Mouse (Mus musculus): ENCODE results near the gene Rnf113a1. TPM values are rescaled to one million over a fixed set of nuclear protein-coding genes. Genes with fewer than 3 reads are reported as not detected.
"Not testable (repeated sequence)": the region's sequence is repeated elsewhere in the genome, so short reads cannot be mapped to it uniquely, and the experiment has no call there.

Gene Rnf113a1
- total RNA-seq (2021) = 1 to 10 TPM; 7.3 to 8.4 TPM
- long read RNA-seq, transcript Rnf113a1-201 (1 exons, 1,223 nt) = major isoform, 7 of 7 reads
- long read RNA-seq, partial matches to known transcripts = 0 of 7 reads
- long read RNA-seq, other reads (novel, unspliced or antisense) = 0 of 7 reads

- peak; percentile 74 to 85 for DNase-seq (ENCODE audit: low spot score in 2 of 2)
Measured at GRCm38 (mm10) chrX:37191105-37191743, at the start of gene Rnf113a1, which contains the start of gene Ndufa1. Rnf113a1 (plus strand) TSS chrX:37191245. Ndufa1 (minus strand) TSS chrX:37191163.

GRCm38 (mm10) chrX:37141732-37142131, 49.3 kb upstream of the Rnf113a1 start:
- DNase-seq (ENCODE audit: low spot score in 2 of 2) = no peak

- not testable (repeated sequence) for DNase-seq (ENCODE audit: low spot score in 2 of 2)
Measured at GRCm38 (mm10) chrX:37144498-37144897, 46.5 kb upstream of the Rnf113a1 start.

GRCm38 (mm10) chrX:37144954-37145353, 46.1 kb upstream of the Rnf113a1 start:
- DNase-seq (ENCODE audit: low spot score in 2 of 2) = peak in 1 of 2 experiments; percentile 4

GRCm38 (mm10) chrX:37157839-37158238, 33.2 kb upstream of the Rnf113a1 start:
- DNase-seq (ENCODE audit: low spot score in 2 of 2) = no peak

GRCm38 (mm10) chrX:37161169-37161568, 29.9 kb upstream of the Rnf113a1 start:
- DNase-seq (ENCODE audit: low spot score in 2 of 2) = no peak

- no peak for DNase-seq (ENCODE audit: low spot score in 2 of 2)
Measured at GRCm38 (mm10) chrX:37163115-37163514, 27.9 kb upstream of the Rnf113a1 start.

GRCm38 (mm10) chrX:37167085-37167484, 24.0 kb upstream of the Rnf113a1 start:
- peak in 1 of 2 experiments; percentile 34 for DNase-seq (ENCODE audit: low spot score in 2 of 2)

GRCm38 (mm10) chrX:37168742-37169141, 22.3 kb upstream of the Rnf113a1 start, which contains the start of gene Akap14:
Akap14 (minus strand) TSS chrX:37168842.
- no peak for DNase-seq (ENCODE audit: low spot score in 2 of 2)

- DNase-seq (ENCODE audit: low spot score in 2 of 2) = peak in 1 of 2 experiments; percentile 10
Measured at GRCm38 (mm10) chrX:37184401-37184800, 6.6 kb upstream of the Rnf113a1 start.

GRCm38 (mm10) chrX:37190755-37191104, 315 bp upstream of the Rnf113a1 start:
- DNase-seq (ENCODE audit: low spot score in 2 of 2) = no peak

GRCm38 (mm10) chrX:37191744-37192379, 817 bp downstream of the Rnf113a1 start:
- peak in 1 of 2 experiments; percentile 17 for DNase-seq (ENCODE audit: low spot score in 2 of 2)

- DNase-seq (ENCODE audit: low spot score in 2 of 2) = no peak
Measured at GRCm38 (mm10) chrX:37198676-37199075, 7.6 kb downstream of the Rnf113a1 start.

GRCm38 (mm10) chrX:37210941-37211340, 19.9 kb downstream of the Rnf113a1 start, which contains the start of gene Gm9:
Gm9 (minus strand) TSS chrX:37211041.
- no peak for DNase-seq (ENCODE audit: low spot score in 2 of 2)

- not testable (repeated sequence) for DNase-seq (ENCODE audit: low spot score in 2 of 2)
Measured at GRCm38 (mm10) chrX:37222158-37222557, 31.1 kb downstream of the Rnf113a1 start, which contains the start of gene Rhox1. Rhox1 (minus strand) TSS chrX:37222258.

Other genes starting within 250 kb of the Rnf113a1 start
- 10 to 100 TPM; 47.6 to 48.4 TPM for gene Sept6, start 199.5 kb upstream of the Rnf113a1 start, total RNA-seq (2021)
- gene Sowahd, start 142.4 kb upstream of the Rnf113a1 start, total RNA-seq (2021) = not detected
- gene Rpl39, start 105.8 kb upstream of the Rnf113a1 start, total RNA-seq (2021) = 100 to 1,000 TPM; 252 to 254 TPM
- 10 to 100 TPM; 18.4 to 18.9 TPM for gene Upf3b, start 80.9 kb upstream of the Rnf113a1 start, total RNA-seq (2021)
- gene Nkap, start 64.5 kb upstream of the Rnf113a1 start, total RNA-seq (2021) = 10 to 100 TPM; 12.5 to 14.8 TPM
- gene Akap14, start 22.4 kb upstream of the Rnf113a1 start, total RNA-seq (2021) = under 1 TPM; 0.30 TPM
- 100 to 1,000 TPM; 209 to 223 TPM for gene Ndufa1, start 82 bp upstream of the Rnf113a1 start, total RNA-seq (2021)
- gene Gm9, start 19.8 kb downstream of the Rnf113a1 start, total RNA-seq (2021) = not detected
- not detected for gene Rhox1, start 31.0 kb downstream of the Rnf113a1 start, total RNA-seq (2021)
- not detected for gene Rhox2a, start 53.7 kb downstream of the Rnf113a1 start, total RNA-seq (2021)
- not detected for gene Rhox3a, start 58.7 kb downstream of the Rnf113a1 start, total RNA-seq (2021)
- not detected for gene Rhox4a, start 74.1 kb downstream of the Rnf113a1 start, total RNA-seq (2021)
- not detected for gene Rhox3a2, start 188.8 kb downstream of the Rnf113a1 start, total RNA-seq (2021)
- not detected for gene Rhox4a2, start 199.6 kb downstream of the Rnf113a1 start, total RNA-seq (2021)
- gene Rhox2b, start 220.8 kb downstream of the Rnf113a1 start, total RNA-seq (2021) = not detected
- not detected for gene Rhox4b, start 241.2 kb downstream of the Rnf113a1 start, total RNA-seq (2021)